Mouse (Mus musculus): ENCODE results near the gene Nr4a3. TPM values are rescaled to one million over a fixed set of nuclear protein-coding genes. Genes with fewer than 3 reads are reported as not detected.

Nr4a3 gene
- 0.34 and 1.5 TPM in 2 replicates for polyA plus RNA-seq (2015; fragmentation: Nextera tagmentation; extraction: Ambion mirVana)

GRCm38 (mm10) chr4:48044491-48045211, at the start of gene Nr4a3:
Gene Nr4a3 (plus strand): TSS chr4:48045153.
- Histone ChIP-seq H3K27me3 (ENCODE audit: control insufficient read depth, insufficient read depth, low read length) (peaks cover 8% of the 10 kb centered on the region; the same call in 1 of the 2 replicates), H3K27ac (replicated peaks) (peak within 1 kb of the TSS; percentile 98), H3K9ac (ENCODE audit: low read length) (peak within 1 kb of the TSS; percentile 70), H3K36me3 (ENCODE audit: control insufficient read depth, insufficient read depth, low read length) (no peaks in the 10 kb centered on the region), H3K4me2 (replicated peaks; ENCODE audit: low read depth) (peak within 1 kb of the TSS; percentile 99), H3K4me1 (replicated peaks; ENCODE audit: control insufficient read depth, insufficient read depth) (peaks cover 7% of the 10 kb centered on the region; the same call in 1 of the 2 replicates), H3K9me3 (ENCODE audit: control insufficient read depth, low read length) (no peaks in the 10 kb centered on the region), H3K4me3 (ENCODE audit: low read depth, low read length) (peak within 1 kb of the TSS; percentile 74)
- ATAC-seq (ENCODE audit: low FRiP score, low TSS enrichment) (peak; percentile 83), DNase-seq (ENCODE audit: low spot score) (peak; percentile 92)
- TF ChIP-seq CTCF (IDR thresholded peaks at IDR 0.05; ENCODE audit: low read depth) (peak; percentile 57), EP300 (optimal IDR thresholded peaks at IDR 0.05) (no peak)
- WGBS: under 1% methylated on average over 44 of the region's 54 CpGs

- Histone ChIP-seq H3K27me3 (ENCODE audit: control insufficient read depth, insufficient read depth, low read length) (no peaks in the 10 kb centered on the region), H3K27ac (replicated peaks) (no peak overlapping the region), H3K4me2 (replicated peaks; ENCODE audit: low read depth) (no peak overlapping the region), H3K9me3 (ENCODE audit: control insufficient read depth, low read length) (no peaks in the 10 kb centered on the region), H3K4me1 (replicated peaks; ENCODE audit: control insufficient read depth, insufficient read depth) (no peaks in the 10 kb centered on the region), H3K4me3 (ENCODE audit: low read depth, low read length) (no peak overlapping the region), H3K36me3 (ENCODE audit: control insufficient read depth, insufficient read depth, low read length) (no peaks in the 10 kb centered on the region), H3K9ac (ENCODE audit: low read length) (no peak overlapping the region)
- TF ChIP-seq CTCF (IDR thresholded peaks at IDR 0.05; ENCODE audit: low read depth) (no peak), EP300 (optimal IDR thresholded peaks at IDR 0.05) (no peak)
- WGBS: 71% methylated on average over 4 of the region's 4 CpGs
- ATAC-seq (ENCODE audit: low FRiP score, low TSS enrichment): no peak
- no peak for DNase-seq (ENCODE audit: low spot score)
These were observed 42.0 kb upstream of the Nr4a3 start for GRCm38 (mm10) chr4:48002969-48003368.

- ATAC-seq (ENCODE audit: low FRiP score, low TSS enrichment) (no peak), DNase-seq (ENCODE audit: low spot score) (no peak)
- no peaks in the 10 kb centered on the region for H3K27me3 ChIP-seq (ENCODE audit: control insufficient read depth, insufficient read depth, low read length)
- H3K9me3 ChIP-seq (ENCODE audit: control insufficient read depth, low read length): no peaks in the 10 kb centered on the region
- WGBS: 87% methylated on average over 3 of the region's 3 CpGs
- no peaks in the 10 kb centered on the region for H3K4me1 ChIP-seq (replicated peaks; ENCODE audit: control insufficient read depth, insufficient read depth)
- H3K4me2 ChIP-seq (replicated peaks; ENCODE audit: low read depth): no peak overlapping the region
- no peak overlapping the region for H3K9ac ChIP-seq (ENCODE audit: low read length)
- H3K4me3 ChIP-seq (ENCODE audit: low read depth, low read length): no peak overlapping the region
- no peak for TF ChIP-seq CTCF (IDR thresholded peaks at IDR 0.05; ENCODE audit: low read depth)
- TF ChIP-seq EP300 (optimal IDR thresholded peaks at IDR 0.05): no peak
- H3K27ac ChIP-seq (replicated peaks): no peak overlapping the region
- H3K36me3 ChIP-seq (ENCODE audit: control insufficient read depth, insufficient read depth, low read length): no peaks in the 10 kb centered on the region
These were observed 41.5 kb upstream of the Nr4a3 start for GRCm38 (mm10) chr4:48003456-48003855.

- Histone ChIP-seq H3K27me3 (ENCODE audit: control insufficient read depth, insufficient read depth, low read length) (no peaks in the 10 kb centered on the region), H3K4me2 (replicated peaks; ENCODE audit: low read depth) (no peak overlapping the region), H3K9me3 (ENCODE audit: control insufficient read depth, low read length) (no peaks in the 10 kb centered on the region), H3K9ac (ENCODE audit: low read length) (no peak overlapping the region), H3K36me3 (ENCODE audit: control insufficient read depth, insufficient read depth, low read length) (no peaks in the 10 kb centered on the region), H3K4me3 (ENCODE audit: low read depth, low read length) (no peak overlapping the region), H3K4me1 (replicated peaks; ENCODE audit: control insufficient read depth, insufficient read depth) (no peaks in the 10 kb centered on the region), H3K27ac (replicated peaks) (no peak overlapping the region)
- DNase-seq (ENCODE audit: low spot score): no peak
- no peak for ATAC-seq (ENCODE audit: low FRiP score, low TSS enrichment)
- 88% methylated on average over 3 of the region's 3 CpGs for WGBS
- TF ChIP-seq CTCF (IDR thresholded peaks at IDR 0.05; ENCODE audit: low read depth) (no peak), EP300 (optimal IDR thresholded peaks at IDR 0.05) (no peak)
These were observed 38.6 kb upstream of the Nr4a3 start for GRCm38 (mm10) chr4:48006355-48006754.

- H3K9me3 ChIP-seq (ENCODE audit: control insufficient read depth, low read length): no peaks in the 10 kb centered on the region
- no peak overlapping the region for H3K4me3 ChIP-seq (ENCODE audit: low read depth, low read length)
- H3K4me1 ChIP-seq (replicated peaks; ENCODE audit: control insufficient read depth, insufficient read depth): no peaks in the 10 kb centered on the region
- TF ChIP-seq EP300 (optimal IDR thresholded peaks at IDR 0.05) (no peak), CTCF (IDR thresholded peaks at IDR 0.05; ENCODE audit: low read depth) (no peak)
- ATAC-seq (ENCODE audit: low FRiP score, low TSS enrichment) (no peak), DNase-seq (ENCODE audit: low spot score) (no peak)
- no peaks in the 10 kb centered on the region for H3K36me3 ChIP-seq (ENCODE audit: control insufficient read depth, insufficient read depth, low read length)
- no peak overlapping the region for H3K9ac ChIP-seq (ENCODE audit: low read length)
- WGBS: 84% methylated on average over 3 of the region's 3 CpGs
- no peak overlapping the region for H3K27ac ChIP-seq (replicated peaks)
- no peaks in the 10 kb centered on the region for H3K27me3 ChIP-seq (ENCODE audit: control insufficient read depth, insufficient read depth, low read length)
- H3K4me2 ChIP-seq (replicated peaks; ENCODE audit: low read depth): no peak overlapping the region
These were observed 32.7 kb upstream of the Nr4a3 start for GRCm38 (mm10) chr4:48012209-48012608.

- peak; percentile 80 for ATAC-seq (ENCODE audit: low FRiP score, low TSS enrichment)
These were observed 22.0 kb upstream of the Nr4a3 start for GRCm38 (mm10) chr4:48022966-48023365.

More at GRCm38 (mm10) chr4:48022966-48023365, 22.0 kb upstream of the Nr4a3 start:
- Histone ChIP-seq H3K4me1 (replicated peaks; ENCODE audit: control insufficient read depth, insufficient read depth) (no peaks in the 10 kb centered on the region), H3K4me2 (replicated peaks; ENCODE audit: low read depth) (no peak overlapping the region), H3K27ac (replicated peaks) (no peak overlapping the region), H3K9ac (ENCODE audit: low read length) (no peak overlapping the region), H3K4me3 (ENCODE audit: low read depth, low read length) (no peak overlapping the region), H3K36me3 (ENCODE audit: control insufficient read depth, insufficient read depth, low read length) (no peaks in the 10 kb centered on the region), H3K27me3 (ENCODE audit: control insufficient read depth, insufficient read depth, low read length) (no peaks in the 10 kb centered on the region), H3K9me3 (ENCODE audit: control insufficient read depth, low read length) (no peaks in the 10 kb centered on the region)
- TF ChIP-seq CTCF (IDR thresholded peaks at IDR 0.05; ENCODE audit: low read depth) (no peak), EP300 (optimal IDR thresholded peaks at IDR 0.05) (no peak)
- DNase-seq (ENCODE audit: low spot score): peak; percentile 28
- 43% methylated on average over 3 of the region's 3 CpGs for WGBS
